Mouse (Mus musculus) T-cell, adult 2 months (primary cell): ENCODE measurements around the gene Tmem38b.
"Not testable (repeated sequence)": the region's sequence is repeated elsewhere in the genome, so short reads cannot be mapped to it uniquely, and the experiment has no call there.

Experiments used
- DNase-seq: peaks from one replicate; pipeline ENCODE4 v3.0.0; 2022; ENCODE audit warnings: low spot score

The Tmem38b gene

GRCm38 (mm10) chr4:53825821-53826605 is at the start of gene Tmem38b:
Gene Tmem38b, plus strand, starts transcription at chr4:53826045.
- DNase-seq: peak; percentile 56

GRCm38 (mm10) chr4:53781396-53781795 is 44.4 kb upstream of the Tmem38b start:
- no peak for DNase-seq

- DNase-seq: no peak
These were observed 43.4 kb upstream of the Tmem38b start for GRCm38 (mm10) chr4:53782216-53783070.

- peak; percentile 52 for DNase-seq
These were observed 40.0 kb upstream of the Tmem38b start for GRCm38 (mm10) chr4:53785746-53786398.

- no peak for DNase-seq
These were observed 39.0 kb upstream of the Tmem38b start for GRCm38 (mm10) chr4:53786851-53787250.

- DNase-seq: no peak
These were observed 36.5 kb upstream of the Tmem38b start for GRCm38 (mm10) chr4:53789346-53789745.

- no peak for DNase-seq
These were observed 31.4 kb upstream of the Tmem38b start for GRCm38 (mm10) chr4:53794257-53794966.

- DNase-seq: no peak
These were observed 30.8 kb upstream of the Tmem38b start for GRCm38 (mm10) chr4:53795086-53795485.

- DNase-seq: no peak
These were observed 30.1 kb upstream of the Tmem38b start for GRCm38 (mm10) chr4:53795706-53796105.

- DNase-seq: no peak
These were observed 28.7 kb upstream of the Tmem38b start for GRCm38 (mm10) chr4:53796865-53797772.

GRCm38 (mm10) chr4:53798896-53799676 is 26.8 kb upstream of the Tmem38b start:
- DNase-seq: no peak

- DNase-seq: no peak
These were observed 26.1 kb upstream of the Tmem38b start for GRCm38 (mm10) chr4:53799753-53800152.

- not testable (repeated sequence) for DNase-seq
These were observed 22.2 kb upstream of the Tmem38b start for GRCm38 (mm10) chr4:53803674-53804073.

- not testable (repeated sequence) for DNase-seq
These were observed 19.4 kb upstream of the Tmem38b start for GRCm38 (mm10) chr4:53806428-53806827.

GRCm38 (mm10) chr4:53818320-53818719 is 7.5 kb upstream of the Tmem38b start:
- DNase-seq: no peak

- no peak for DNase-seq
These were observed 2.1 kb upstream of the Tmem38b start for GRCm38 (mm10) chr4:53823697-53824096.

GRCm38 (mm10) chr4:53824831-53825230 is 1.0 kb upstream of the Tmem38b start:
- no peak for DNase-seq

- DNase-seq: no peak
These were observed 900 bp downstream of the Tmem38b start for GRCm38 (mm10) chr4:53826641-53827248.

- DNase-seq: no peak
These were observed 2.0 kb downstream of the Tmem38b start for GRCm38 (mm10) chr4:53827869-53828268.

- DNase-seq: no peak
These were observed 3.1 kb downstream of the Tmem38b start for GRCm38 (mm10) chr4:53828914-53829313.
